Mouse (Mus musculus): ENCODE results near the gene Nrd1.

- no peak for TF ChIP-seq CTCF (IDR thresholded peaks at IDR 0.05; ENCODE audit: low read depth)
- no peak for TF ChIP-seq EP300 (IDR thresholded peaks at IDR 0.05; ENCODE audit: low read depth)
These were observed 39.6 kb upstream of the Nrd1 start for GRCm38 (mm10) chr4:108960619-108961460.

Data from heart, postnatal 0 days (tissue).